Mouse (Mus musculus): ENCODE measurements around the gene Proser2. TPM values are rescaled to one million over a fixed set of nuclear protein-coding genes. Genes with fewer than 3 reads are reported as not detected.

Proser2 gene
- polyA plus RNA-seq, 1 experiment: not detected

- TF ChIP-seq GATA1 (IDR thresholded peaks at IDR 0.05; ENCODE audit: low read length): no peak
Measured at GRCm38 (mm10) chr2:6146257-6146656, 16.2 kb upstream of the Proser2 start.

GRCm38 (mm10) chr2:6145611-6146010 lies 15.6 kb upstream of the Proser2 start:
- no peak for TF ChIP-seq GATA1 (IDR thresholded peaks at IDR 0.05; ENCODE audit: low read length)

- no peak for TF ChIP-seq GATA1 (IDR thresholded peaks at IDR 0.05; ENCODE audit: low read length)
Measured at GRCm38 (mm10) chr2:6142915-6143654, 13.1 kb upstream of the Proser2 start.

DNA sequence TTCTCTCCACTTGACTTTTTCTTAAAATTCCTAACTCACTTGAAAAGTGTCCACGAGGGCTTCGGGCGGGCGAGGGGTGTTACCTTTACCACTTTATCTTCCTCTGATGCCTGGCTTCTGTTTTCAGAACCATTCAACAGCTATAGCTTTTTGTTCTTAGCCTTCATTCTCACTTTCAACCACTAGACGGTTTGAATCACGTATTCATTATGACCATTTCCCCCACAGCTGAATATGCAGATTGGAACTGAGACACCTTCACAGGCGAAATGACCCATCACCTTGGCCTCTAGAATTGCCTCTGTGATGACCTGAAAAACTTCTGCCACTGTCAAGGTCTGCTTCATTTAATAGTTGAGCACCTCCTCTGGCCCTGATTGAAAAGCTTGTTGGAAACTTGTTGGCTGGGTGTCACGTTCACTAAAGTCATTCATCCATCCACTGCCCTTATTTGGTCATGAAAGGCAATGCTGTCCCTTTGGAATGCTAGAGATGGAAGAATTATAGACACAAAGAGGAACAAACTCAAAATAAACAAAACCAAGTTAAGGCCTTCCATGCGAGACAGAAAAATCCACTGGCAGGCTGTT lies 10.7 kb upstream of the Proser2 start:
- TF ChIP-seq GATA1 (IDR thresholded peaks at IDR 0.05; ENCODE audit: low read length): no peak

DNA sequence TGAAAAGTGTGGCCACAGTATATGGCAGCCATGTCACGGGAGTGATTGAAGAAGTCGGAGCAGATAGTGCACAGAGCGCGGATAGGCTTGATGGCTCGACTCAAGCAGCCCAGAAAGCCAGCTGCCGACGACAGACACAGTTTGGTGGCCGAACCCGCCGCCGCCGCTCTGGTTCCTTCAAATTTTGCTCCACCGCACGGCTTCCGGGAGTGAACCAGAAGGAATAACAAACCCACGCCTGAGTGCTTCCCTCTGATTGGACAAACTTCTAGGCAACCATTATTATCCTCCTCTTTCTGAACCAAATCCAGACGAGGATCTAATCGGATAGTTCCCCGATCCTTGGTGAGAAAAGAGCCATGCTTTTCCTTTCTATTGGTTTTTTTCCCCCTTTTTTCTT lies 3.9 kb upstream of the Proser2 start:
- no peak for TF ChIP-seq GATA1 (IDR thresholded peaks at IDR 0.05; ENCODE audit: low read length)

GRCm38 (mm10) chr2:6128881-6129280 lies 1.1 kb downstream of the Proser2 start:
- TF ChIP-seq GATA1 (IDR thresholded peaks at IDR 0.05; ENCODE audit: low read length): no peak

DNA sequence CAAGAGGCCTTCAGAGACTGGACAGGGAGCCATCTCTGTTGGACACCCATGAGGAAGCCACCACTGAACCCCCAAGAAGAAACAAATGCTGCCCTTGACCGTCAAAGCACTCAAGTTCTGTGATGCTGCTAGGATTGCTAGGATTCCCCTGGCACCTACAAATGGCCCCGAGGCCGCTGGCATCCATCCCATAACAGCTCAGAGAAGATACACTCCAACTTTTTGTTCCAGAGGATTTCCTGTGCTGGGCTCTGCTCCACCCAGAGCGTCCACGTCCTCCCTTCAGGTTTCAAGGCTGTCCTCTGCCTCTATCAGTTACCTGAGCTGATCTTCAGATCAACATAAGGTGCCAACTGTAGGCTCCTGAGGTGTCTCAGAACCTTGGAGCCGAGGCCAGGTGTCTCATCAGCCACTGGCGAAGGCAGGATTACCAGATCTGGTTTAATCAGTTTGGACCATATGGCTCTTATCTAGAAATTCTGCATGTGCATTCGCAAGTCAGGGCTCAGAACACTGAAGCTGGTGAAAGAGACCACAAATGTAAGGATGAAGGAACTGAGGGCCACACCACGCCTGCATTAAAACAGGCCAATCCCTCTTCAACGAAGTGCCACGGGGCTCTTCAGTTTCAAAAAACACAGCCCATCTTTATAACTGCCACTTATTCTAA lies 1.7 kb downstream of the Proser2 start:
- TF ChIP-seq GATA1 (IDR thresholded peaks at IDR 0.05; ENCODE audit: low read length): no peak

- no peak for TF ChIP-seq GATA1 (IDR thresholded peaks at IDR 0.05; ENCODE audit: low read length)
Measured at GRCm38 (mm10) chr2:6123046-6123445, 7.0 kb downstream of the Proser2 start.

DNA sequence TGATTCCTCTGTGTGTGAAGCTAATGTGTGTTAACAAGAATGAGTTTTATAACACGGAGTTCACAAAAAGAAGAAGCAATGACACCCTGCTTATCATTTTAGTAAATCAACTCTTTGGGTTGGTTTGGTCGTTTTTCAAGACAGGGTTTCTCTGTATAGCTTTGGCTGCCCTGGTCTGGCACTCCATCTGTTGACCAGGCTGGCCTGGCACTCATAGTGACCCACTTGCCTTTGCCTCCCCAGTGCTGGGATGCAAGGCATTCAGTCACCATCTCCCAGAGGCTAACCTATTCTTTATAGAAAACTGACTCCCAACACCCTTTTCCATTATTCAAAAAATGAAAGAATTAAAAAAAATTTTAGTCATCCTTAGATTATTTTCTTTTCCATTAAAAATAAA lies 8.9 kb downstream of the Proser2 start:
- TF ChIP-seq GATA1 (IDR thresholded peaks at IDR 0.05; ENCODE audit: low read length): no peak

- no peak for TF ChIP-seq GATA1 (IDR thresholded peaks at IDR 0.05; ENCODE audit: low read length)
Measured at GRCm38 (mm10) chr2:6118246-6118645, 11.8 kb downstream of the Proser2 start.

- TF ChIP-seq GATA1 (IDR thresholded peaks at IDR 0.05; ENCODE audit: low read length): no peak
Measured at GRCm38 (mm10) chr2:6113792-6114191, 16.2 kb downstream of the Proser2 start.

GRCm38 (mm10) chr2:6112619-6113018 lies 17.4 kb downstream of the Proser2 start:
- no peak for TF ChIP-seq GATA1 (IDR thresholded peaks at IDR 0.05; ENCODE audit: low read length)

- no peak for TF ChIP-seq GATA1 (IDR thresholded peaks at IDR 0.05; ENCODE audit: low read length)
Measured at GRCm38 (mm10) chr2:6105437-6105836, 24.6 kb downstream of the Proser2 start.

DNA sequence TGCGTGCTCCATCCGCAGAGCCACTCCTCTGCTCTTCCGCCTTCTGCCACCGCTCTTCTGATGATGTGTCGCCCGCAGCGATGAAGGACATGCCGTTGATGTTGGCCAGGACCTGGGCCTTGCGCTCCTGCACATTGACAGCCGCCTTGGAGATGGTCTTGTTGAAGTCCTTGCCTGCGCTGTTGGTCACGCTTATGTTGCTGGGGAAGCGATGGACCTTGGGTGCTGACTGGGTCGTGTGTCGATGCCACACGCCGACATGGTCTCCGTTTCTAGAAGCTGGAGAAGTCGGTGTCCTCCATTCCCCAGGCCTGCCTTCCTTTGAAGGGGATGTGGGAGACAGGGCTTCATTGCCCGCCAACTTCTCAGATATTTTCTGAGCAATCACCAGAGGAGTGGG lies 29.3 kb downstream of the Proser2 start:
- TF ChIP-seq GATA1 (IDR thresholded peaks at IDR 0.05; ENCODE audit: low read length): no peak

GRCm38 (mm10) chr2:6100027-6100749 lies 29.8 kb downstream of the Proser2 start:
- TF ChIP-seq GATA1 (IDR thresholded peaks at IDR 0.05; ENCODE audit: low read length): no peak

- TF ChIP-seq GATA1 (IDR thresholded peaks at IDR 0.05; ENCODE audit: low read length): no peak
Measured at GRCm38 (mm10) chr2:6099443-6099842, 30.6 kb downstream of the Proser2 start.

Measured in G1E-ER4 (cell line).